Mouse (Mus musculus): Measurements from ENCODE around the gene Cdk9. TPM values are rescaled to one million over a fixed set of nuclear protein-coding genes. Genes with fewer than 3 reads are reported as not detected.
A peak's percentile ranks its signal among the peaks of the same experiment; 100 is the strongest.

The Cdk9 gene
- polyA plus RNA-seq, 1 experiment from 2014 or later = 83.8 TPM

- Histone ChIP-seq H3K4me2 (ENCODE audit: low read length) (peak overlapping the region; percentile 47), H3K4me3 (ENCODE audit: low read depth, low read length) (peak overlapping the region; percentile 31), H3K4me1 (replicated peaks; ENCODE audit: control insufficient read depth, insufficient read depth, low read length) (peaks cover 5% of the 10 kb centered on the region; the same call in 1 of the 2 replicates), H3K27me3 (replicated peaks; ENCODE audit: control insufficient read depth, insufficient read depth, low read length) (no peaks in the 10 kb centered on the region), H3K9ac (ENCODE audit: low read length) (no peak overlapping the region), H3K9me3 (ENCODE audit: control insufficient read depth, low read length) (no peaks in the 10 kb centered on the region), H3K36me3 (ENCODE audit: control insufficient read depth, insufficient read depth, low read length) (peaks cover 55% of the 10 kb centered on the region), H3K27ac (ENCODE audit: low read depth) (0 out of 2 replicates have a peak overlapping the region, but pooled peaks have one; percentile 2)
- no peak for DNase-seq (ENCODE audit: low spot score)
- WGBS = 23% methylated on average over 10 of the region's 10 CpGs
- ATAC-seq (replicated peaks; ENCODE audit: low FRiP score, low TSS enrichment, low read depth) = no peak
These were observed 38.8 kb upstream of the Cdk9 start for GRCm38 (mm10) chr2:32751665-32752033.

DNA sequence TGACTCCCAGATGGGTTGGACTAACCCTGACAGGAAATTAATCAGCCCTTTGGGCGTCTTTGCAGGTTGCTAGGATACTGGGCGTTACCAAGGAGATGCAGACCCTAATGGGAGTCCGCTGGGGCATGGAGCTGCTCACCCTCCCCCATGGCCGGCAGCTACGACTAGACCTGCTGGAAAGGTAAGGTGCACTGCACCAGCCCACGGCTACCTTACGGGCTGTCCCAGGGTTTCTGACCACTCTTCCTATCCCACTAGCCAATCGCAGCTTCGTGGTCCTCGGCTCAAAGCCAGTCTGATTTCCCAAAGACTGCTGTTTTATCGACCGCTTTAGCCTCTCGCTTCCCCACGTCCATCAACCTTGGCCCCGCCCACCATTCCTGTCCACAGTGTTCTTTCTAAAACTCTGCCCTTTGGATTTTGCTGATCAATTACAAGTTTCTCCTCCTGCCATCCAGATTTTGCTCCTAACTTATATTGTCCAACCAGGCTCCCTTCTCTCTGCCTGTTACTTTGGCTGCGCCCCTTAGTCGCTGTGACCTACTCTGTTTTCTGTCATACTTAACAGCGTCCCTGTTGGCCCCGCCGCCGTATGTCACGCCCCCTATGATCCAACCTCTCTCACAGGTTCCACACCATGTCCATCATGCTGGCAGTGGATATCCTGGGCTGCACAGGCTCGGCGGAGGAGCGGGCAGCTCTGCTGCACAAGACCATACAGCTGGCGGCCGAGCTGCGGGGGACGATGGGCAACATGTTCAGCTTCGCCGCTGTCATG, 38.2 kb upstream of the Cdk9 start:
- Histone ChIP-seq H3K4me2 (ENCODE audit: low read length) (peak overlapping the region; percentile 47), H3K27me3 (replicated peaks; ENCODE audit: control insufficient read depth, insufficient read depth, low read length) (no peaks in the 10 kb centered on the region), H3K27ac (ENCODE audit: low read depth) (peak overlapping the region; percentile 2; the same call in 1 of the 2 replicates), H3K9me3 (ENCODE audit: control insufficient read depth, low read length) (no peaks in the 10 kb centered on the region), H3K4me1 (replicated peaks; ENCODE audit: control insufficient read depth, insufficient read depth, low read length) (peaks cover 5% of the 10 kb centered on the region; the same call in 1 of the 2 replicates), H3K4me3 (ENCODE audit: low read depth, low read length) (peak overlapping the region; percentile 31), H3K36me3 (ENCODE audit: control insufficient read depth, insufficient read depth, low read length) (peaks cover 60% of the 10 kb centered on the region), H3K9ac (ENCODE audit: low read length) (no peak overlapping the region)
- DNase-seq (ENCODE audit: low spot score) = peak; percentile 86
- WGBS = 8% methylated on average over 31 of the region's 31 CpGs
- ATAC-seq (replicated peaks; ENCODE audit: low FRiP score, low TSS enrichment, low read depth) = peak; percentile 91

- no peaks in the 10 kb centered on the region for H3K27me3 ChIP-seq (replicated peaks; ENCODE audit: control insufficient read depth, insufficient read depth, low read length)
- no peaks in the 10 kb centered on the region for H3K9me3 ChIP-seq (ENCODE audit: control insufficient read depth, low read length)
- DNase-seq (ENCODE audit: low spot score) = no peak
- ATAC-seq (replicated peaks; ENCODE audit: low FRiP score, low TSS enrichment, low read depth) = no peak
- no peak overlapping the region for H3K4me2 ChIP-seq (ENCODE audit: low read length)
- peaks cover 5% of the 10 kb centered on the region; the same call in 1 of the 2 replicates for H3K4me1 ChIP-seq (replicated peaks; ENCODE audit: control insufficient read depth, insufficient read depth, low read length)
- no peak overlapping the region for H3K9ac ChIP-seq (ENCODE audit: low read length)
- H3K36me3 ChIP-seq (ENCODE audit: control insufficient read depth, insufficient read depth, low read length) = peaks cover 68% of the 10 kb centered on the region
- no peak overlapping the region for H3K4me3 ChIP-seq (ENCODE audit: low read depth, low read length)
- no peak overlapping the region for H3K27ac ChIP-seq (ENCODE audit: low read depth)
- 68% methylated on average over 7 of the region's 7 CpGs for WGBS
These were observed 37.3 kb upstream of the Cdk9 start for GRCm38 (mm10) chr2:32750199-32750598.

DNA sequence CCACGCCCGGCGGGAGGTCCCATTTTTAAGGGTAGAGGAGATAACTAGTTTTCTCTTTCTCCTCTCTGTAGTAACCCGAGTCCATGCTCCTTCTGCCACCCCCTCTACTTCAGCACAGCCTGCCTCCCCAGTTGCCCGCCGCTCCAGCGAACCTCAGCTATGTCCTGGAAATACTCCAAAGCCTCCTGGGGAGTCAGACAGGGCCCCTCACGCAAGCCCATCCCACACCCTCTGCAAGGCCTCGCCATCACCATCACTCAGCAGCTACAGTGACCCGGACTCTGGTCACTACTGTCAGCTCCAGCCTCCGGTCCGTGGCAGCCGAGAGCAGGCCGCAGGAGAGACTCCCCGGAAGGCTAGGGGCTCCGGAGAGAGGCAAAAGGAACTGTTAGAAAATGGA, 36.2 kb upstream of the Cdk9 start:
- H3K4me2 ChIP-seq (ENCODE audit: low read length) = no peak overlapping the region
- H3K4me1 ChIP-seq (replicated peaks; ENCODE audit: control insufficient read depth, insufficient read depth, low read length) = peaks cover 5% of the 10 kb centered on the region; the same call in 1 of the 2 replicates
- H3K27ac ChIP-seq (ENCODE audit: low read depth) = no peak overlapping the region
- DNase-seq (ENCODE audit: low spot score) (no peak), ATAC-seq (replicated peaks; ENCODE audit: low FRiP score, low TSS enrichment, low read depth) (no peak)
- 92% methylated on average over 16 of the region's 16 CpGs for WGBS
- no peak overlapping the region for H3K9ac ChIP-seq (ENCODE audit: low read length)
- H3K36me3 ChIP-seq (ENCODE audit: control insufficient read depth, insufficient read depth, low read length) = peaks cover 64% of the 10 kb centered on the region
- H3K9me3 ChIP-seq (ENCODE audit: control insufficient read depth, low read length) = no peaks in the 10 kb centered on the region
- no peaks in the 10 kb centered on the region for H3K27me3 ChIP-seq (replicated peaks; ENCODE audit: control insufficient read depth, insufficient read depth, low read length)
- no peak overlapping the region for H3K4me3 ChIP-seq (ENCODE audit: low read depth, low read length)

DNA sequence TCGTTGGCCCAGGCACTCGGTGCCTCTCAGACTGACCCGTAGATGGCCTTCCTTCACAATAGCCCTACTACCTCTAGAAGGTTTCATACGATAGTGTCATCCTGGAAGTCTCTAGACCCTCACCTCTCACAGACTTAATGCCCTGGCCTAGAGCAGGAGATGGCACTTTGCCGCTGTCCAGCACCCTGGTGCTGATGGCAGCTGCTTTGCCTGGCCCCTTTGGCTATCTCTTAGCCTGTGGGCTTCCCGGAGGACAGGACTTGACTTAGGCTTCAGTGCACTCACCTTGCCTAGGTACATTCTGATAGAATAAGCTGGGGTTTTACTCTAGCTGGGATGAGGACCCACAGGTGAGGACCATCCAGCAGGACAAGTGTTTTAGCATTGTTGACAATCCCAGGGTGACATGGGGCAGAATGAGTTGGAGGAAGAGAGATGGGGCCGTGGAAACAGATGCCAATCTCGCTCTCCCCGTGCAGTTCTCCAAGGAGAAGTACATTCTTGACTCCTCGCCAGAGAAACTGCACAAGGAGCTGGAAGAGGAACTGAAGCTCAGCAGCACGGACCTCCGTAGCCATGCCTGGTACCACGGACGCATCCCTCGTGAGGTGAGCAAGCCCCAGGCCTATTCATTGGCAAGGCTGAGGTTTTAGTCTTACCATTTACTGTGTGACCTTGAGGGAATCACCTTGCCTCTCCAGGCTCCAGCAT, 31.6 kb upstream of the Cdk9 start:
- no peak overlapping the region for H3K4me2 ChIP-seq (ENCODE audit: low read length)
- no peak overlapping the region for H3K4me3 ChIP-seq (ENCODE audit: low read depth, low read length)
- H3K9ac ChIP-seq (ENCODE audit: low read length) = no peak overlapping the region
- 80% methylated on average over 15 of the region's 15 CpGs for WGBS
- no peaks in the 10 kb centered on the region for H3K9me3 ChIP-seq (ENCODE audit: control insufficient read depth, low read length)
- peaks cover 42% of the 10 kb centered on the region for H3K36me3 ChIP-seq (ENCODE audit: control insufficient read depth, insufficient read depth, low read length)
- no peak for ATAC-seq (replicated peaks; ENCODE audit: low FRiP score, low TSS enrichment, low read depth)
- no peak overlapping the region for H3K27ac ChIP-seq (ENCODE audit: low read depth)
- peaks cover 23% of the 10 kb centered on the region for H3K27me3 ChIP-seq (replicated peaks; ENCODE audit: control insufficient read depth, insufficient read depth, low read length)
- no peak for DNase-seq (ENCODE audit: low spot score)
- peaks cover 13% of the 10 kb centered on the region for H3K4me1 ChIP-seq (replicated peaks; ENCODE audit: control insufficient read depth, insufficient read depth, low read length)

DNA sequence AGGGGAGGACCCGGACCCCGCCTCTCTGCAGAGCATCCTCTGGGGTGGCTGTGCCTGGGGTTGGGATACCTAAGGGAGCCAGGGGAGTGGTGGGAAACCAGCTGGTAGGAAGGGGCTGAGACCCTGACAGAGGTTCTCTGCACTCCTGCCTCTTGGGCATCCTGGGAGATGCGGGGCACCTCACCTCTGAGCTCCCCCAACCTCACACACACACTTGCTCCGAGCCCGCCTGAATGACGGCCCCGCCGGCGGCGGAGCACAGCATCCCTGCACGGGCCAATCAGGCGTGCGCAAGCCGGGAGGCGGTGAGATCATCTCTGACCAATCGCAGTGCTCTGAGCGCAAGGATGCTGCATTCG, 29.3 kb upstream of the Cdk9 start:
- H3K9me3 ChIP-seq (ENCODE audit: control insufficient read depth, low read length) = no peaks in the 10 kb centered on the region
- peak overlapping the region; percentile 46 for H3K4me3 ChIP-seq (ENCODE audit: low read depth, low read length)
- peak overlapping the region; percentile 86 for H3K4me2 ChIP-seq (ENCODE audit: low read length)
- H3K27me3 ChIP-seq (replicated peaks; ENCODE audit: control insufficient read depth, insufficient read depth, low read length) = peaks cover 23% of the 10 kb centered on the region
- peaks cover 29% of the 10 kb centered on the region for H3K36me3 ChIP-seq (ENCODE audit: control insufficient read depth, insufficient read depth, low read length)
- no peak overlapping the region for H3K27ac ChIP-seq (ENCODE audit: low read depth)
- H3K9ac ChIP-seq (ENCODE audit: low read length) = no peak overlapping the region
- H3K4me1 ChIP-seq (replicated peaks; ENCODE audit: control insufficient read depth, insufficient read depth, low read length) = peaks cover 13% of the 10 kb centered on the region
- ATAC-seq (replicated peaks; ENCODE audit: low FRiP score, low TSS enrichment, low read depth) (peak; percentile 74), DNase-seq (ENCODE audit: low spot score) (no peak)
- WGBS = 15% methylated on average over 18 of the region's 18 CpGs

- ATAC-seq (replicated peaks; ENCODE audit: low FRiP score, low TSS enrichment, low read depth) = peak; percentile 54
- WGBS = 6% methylated on average over 55 of the region's 58 CpGs
- Histone ChIP-seq H3K36me3 (ENCODE audit: control insufficient read depth, insufficient read depth, low read length) (peaks cover 23% of the 10 kb centered on the region), H3K4me1 (replicated peaks; ENCODE audit: control insufficient read depth, insufficient read depth, low read length) (peaks cover 13% of the 10 kb centered on the region), H3K4me2 (ENCODE audit: low read length) (peak overlapping the region; percentile 86), H3K9me3 (ENCODE audit: control insufficient read depth, low read length) (no peaks in the 10 kb centered on the region), H3K27me3 (replicated peaks; ENCODE audit: control insufficient read depth, insufficient read depth, low read length) (peaks cover 23% of the 10 kb centered on the region), H3K4me3 (ENCODE audit: low read depth, low read length) (peak overlapping the region; percentile 46), H3K27ac (ENCODE audit: low read depth) (no peak overlapping the region; the same call in 1 of the 2 replicates), H3K9ac (ENCODE audit: low read length) (peak overlapping the region; percentile 38)
- peak; percentile 77 for DNase-seq (ENCODE audit: low spot score)
These were observed 28.6 kb upstream of the Cdk9 start for GRCm38 (mm10) chr2:32741273-32742172.

GRCm38 (mm10) chr2:32740916-32741272, 28.0 kb upstream of the Cdk9 start, which contains the start of gene 6330409D20Rik:
TSS of gene 6330409D20Rik (minus strand) at chr2:32741016.
- H3K36me3 ChIP-seq (ENCODE audit: control insufficient read depth, insufficient read depth, low read length) = peaks cover 17% of the 10 kb centered on the region
- ATAC-seq (replicated peaks; ENCODE audit: low FRiP score, low TSS enrichment, low read depth) = 0 out of 2 replicates have a peak, but pooled peaks have one; percentile 2
- H3K9me3 ChIP-seq (ENCODE audit: control insufficient read depth, low read length) = no peaks in the 10 kb centered on the region
- H3K27ac ChIP-seq (ENCODE audit: low read depth) = no peak within 1 kb of the TSS; the same call in 1 of the 2 replicates
- H3K4me3 ChIP-seq (ENCODE audit: low read depth, low read length) = peak within 1 kb of the TSS; percentile 46
- peaks cover 23% of the 10 kb centered on the region for H3K27me3 ChIP-seq (replicated peaks; ENCODE audit: control insufficient read depth, insufficient read depth, low read length)
- peaks cover 13% of the 10 kb centered on the region for H3K4me1 ChIP-seq (replicated peaks; ENCODE audit: control insufficient read depth, insufficient read depth, low read length)
- WGBS = 5% methylated on average over 11 of the region's 11 CpGs
- H3K9ac ChIP-seq (ENCODE audit: low read length) = peak within 1 kb of the TSS; percentile 38
- H3K4me2 ChIP-seq (ENCODE audit: low read length) = peak within 1 kb of the TSS; percentile 86
- DNase-seq (ENCODE audit: low spot score) = no peak
